Mouse (Mus musculus): ENCODE measurements around the gene Dgkd.

The Dgkd gene

DNA sequence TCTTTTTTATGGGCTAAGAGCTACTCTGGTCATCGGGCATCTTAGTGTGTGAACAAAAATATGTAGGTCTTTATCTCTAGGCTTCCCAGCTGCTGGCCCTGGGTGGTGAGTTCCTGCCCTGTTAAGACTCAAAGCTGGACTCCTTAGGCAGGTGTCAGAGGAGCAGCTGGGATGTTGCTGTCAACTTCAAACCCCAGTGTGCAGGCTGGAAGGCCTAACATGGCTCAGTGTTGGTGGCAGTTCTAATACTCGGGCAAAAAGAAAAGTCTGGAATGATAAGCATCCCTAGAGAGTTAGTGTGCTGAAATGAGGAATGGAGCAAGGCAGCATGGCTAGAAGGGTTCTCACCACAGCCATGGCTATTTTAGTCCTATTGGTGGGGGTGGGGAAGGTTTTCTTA, 27.8 kb downstream of the Dgkd start:
- no peak for DNase-seq (ENCODE audit: extremely low spot score)

DNA sequence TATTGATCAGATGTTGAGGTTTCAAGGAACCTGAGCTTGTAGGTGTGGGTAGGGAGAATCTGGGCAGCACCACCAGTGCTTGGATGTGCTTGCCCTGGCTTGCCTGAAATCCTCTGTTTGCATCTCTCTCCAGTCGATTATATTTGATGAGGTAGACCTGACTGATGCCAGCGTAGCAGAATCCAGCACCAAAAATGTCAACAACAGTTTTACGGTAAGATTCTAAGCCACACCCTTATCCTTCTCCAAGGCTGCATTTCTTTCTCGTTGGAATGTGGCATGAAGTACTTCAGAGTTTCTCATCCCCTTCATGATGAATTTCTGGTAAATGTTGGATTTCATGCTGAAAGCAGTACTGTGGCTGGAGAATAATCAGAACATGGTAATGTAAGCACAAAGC, 28.6 kb downstream of the Dgkd start:
- DNase-seq (ENCODE audit: extremely low spot score), result no peak

DNA sequence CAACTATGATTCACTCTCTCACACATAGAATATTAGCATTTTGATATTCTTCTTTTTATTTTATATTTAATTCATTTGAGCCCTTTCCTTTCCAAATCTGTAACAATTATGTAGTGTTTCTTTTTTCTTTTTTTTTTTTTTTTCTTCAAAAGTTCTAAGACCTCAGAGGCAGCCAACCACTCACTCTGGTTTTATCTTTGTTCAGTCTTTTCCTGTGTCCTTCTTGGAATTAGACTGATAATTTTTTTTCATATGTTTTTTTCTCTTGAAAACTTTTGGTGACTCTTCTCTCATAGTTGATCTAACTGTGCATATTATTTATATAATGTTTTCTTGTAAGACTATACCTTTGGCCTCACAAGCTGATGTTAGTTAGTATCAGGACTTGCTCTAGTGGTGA, 29.5 kb downstream of the Dgkd start:
- no peak for DNase-seq (ENCODE audit: extremely low spot score)

DNA sequence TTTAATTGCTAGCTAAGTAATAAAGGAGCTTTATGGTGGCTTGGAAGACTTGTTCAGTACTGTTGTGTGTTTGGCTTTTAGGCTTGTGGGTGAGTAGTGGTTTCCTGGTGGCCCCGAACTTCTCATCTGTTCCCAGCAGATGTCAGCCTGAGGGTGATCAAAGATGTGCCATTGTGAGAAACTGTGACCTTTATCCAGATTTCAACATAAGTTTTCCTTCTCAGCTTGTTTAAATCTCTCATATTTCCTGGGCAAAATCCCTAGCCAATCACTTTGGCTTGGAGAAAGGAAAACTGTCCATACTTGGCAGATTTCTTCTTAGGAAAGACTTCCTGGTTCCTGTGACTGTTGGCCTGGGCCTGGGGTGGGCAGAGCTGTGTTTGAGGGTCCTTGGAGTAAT, 37.9 kb downstream of the Dgkd start:
- DNase-seq (ENCODE audit: extremely low spot score), result no peak

DNA sequence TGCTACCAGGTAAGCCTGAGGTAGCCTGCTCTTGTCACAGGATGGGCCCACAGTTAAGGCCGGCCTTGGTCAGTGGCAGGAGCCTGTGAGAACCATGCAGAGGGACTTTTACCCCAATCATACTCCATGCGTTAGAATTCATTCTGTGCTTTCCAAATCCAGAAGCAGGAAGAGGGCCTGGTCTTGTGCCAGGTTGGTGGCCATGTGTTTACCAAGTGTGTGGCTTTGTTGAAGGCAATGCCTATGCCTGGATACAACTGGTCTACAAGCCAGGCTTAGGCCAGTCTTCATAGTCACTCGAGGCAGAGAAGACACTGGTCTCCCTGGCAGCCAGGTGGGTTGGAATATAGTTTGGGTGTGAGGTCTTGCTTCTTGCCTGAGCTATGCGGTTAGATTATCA, 38.5 kb downstream of the Dgkd start:
- DNase-seq (ENCODE audit: extremely low spot score), result no peak

DNA sequence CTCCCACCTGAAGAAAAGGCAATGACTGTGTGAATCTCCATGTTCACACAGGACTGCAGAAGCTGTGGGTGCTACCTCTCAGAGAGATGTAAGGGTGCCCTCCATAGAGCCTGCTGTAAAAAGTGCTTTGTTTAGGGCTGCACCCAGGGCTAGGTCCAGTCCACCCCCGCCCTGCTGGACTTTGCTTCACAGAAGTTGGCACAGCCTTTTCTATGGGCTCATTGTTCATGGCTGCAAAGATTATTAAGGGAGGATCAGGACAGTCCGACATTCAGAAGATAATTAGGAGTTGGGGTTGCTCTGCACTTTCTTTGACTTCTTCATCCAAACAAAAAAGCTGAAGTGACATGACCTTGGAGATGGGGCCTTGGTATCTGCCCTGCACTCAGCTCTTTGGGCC, 39.4 kb downstream of the Dgkd start:
- DNase-seq (ENCODE audit: extremely low spot score), result no peak

DNA sequence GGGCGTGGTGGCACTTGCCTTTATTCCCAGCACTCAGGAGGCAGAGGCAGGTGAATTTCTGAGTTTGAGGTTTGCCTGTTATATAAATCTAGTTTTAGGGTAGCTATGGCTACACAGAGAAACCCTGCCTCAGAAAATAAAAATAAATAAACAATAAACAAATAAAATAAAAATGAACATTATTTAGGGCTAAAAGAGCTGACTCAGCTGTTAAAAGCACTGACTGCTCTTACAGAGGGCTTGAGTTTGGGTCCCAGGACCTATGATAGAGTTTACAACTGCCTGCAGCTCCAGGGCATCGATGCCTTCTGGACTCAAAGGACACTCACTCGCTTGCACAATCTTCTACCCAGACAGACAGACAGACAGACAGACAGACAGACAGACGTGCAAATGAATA, 40.3 kb downstream of the Dgkd start:
- DNase-seq (ENCODE audit: extremely low spot score), result no peak

DNA sequence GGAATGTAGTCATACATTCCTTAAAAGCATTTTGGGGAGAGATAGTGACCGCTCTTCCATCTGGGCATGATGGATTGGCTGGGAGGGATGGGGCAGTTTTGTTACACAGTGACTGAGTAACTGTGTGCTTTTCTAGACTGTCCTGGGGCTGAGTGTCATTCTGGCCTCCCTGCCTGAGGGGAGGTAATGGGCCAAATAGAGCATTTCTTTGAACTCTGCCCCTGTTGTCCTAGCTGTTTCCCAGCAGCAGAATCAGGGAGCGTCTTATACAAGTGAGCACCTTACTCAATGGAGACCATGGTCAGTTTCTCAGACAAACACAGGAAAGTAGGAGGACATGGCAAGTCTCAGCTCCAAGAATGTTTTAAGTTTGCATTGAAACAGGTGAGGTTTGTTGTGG, 43.8 kb downstream of the Dgkd start:
- no peak for DNase-seq (ENCODE audit: extremely low spot score)

DNA sequence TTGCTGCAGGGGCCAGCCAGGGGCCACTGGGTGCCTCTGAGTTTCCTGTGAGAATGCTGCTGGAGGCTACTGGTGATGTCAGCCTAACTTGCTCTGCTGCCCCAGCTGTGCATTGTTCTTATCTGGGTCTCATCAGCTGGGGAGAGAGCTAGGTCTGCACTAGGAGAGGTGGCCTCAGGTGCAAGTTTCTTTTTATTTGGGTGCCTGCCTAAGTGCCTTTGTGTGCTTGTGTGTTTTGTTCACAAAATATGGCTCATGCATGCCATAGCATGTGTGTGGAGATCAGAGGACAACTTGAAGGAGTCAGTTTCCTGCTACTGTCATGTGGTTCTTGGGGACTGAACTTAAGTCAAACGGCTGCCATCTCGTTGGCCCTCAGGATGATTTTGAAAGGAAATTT, 46.6 kb downstream of the Dgkd start:
- no peak for DNase-seq (ENCODE audit: extremely low spot score)

DNA sequence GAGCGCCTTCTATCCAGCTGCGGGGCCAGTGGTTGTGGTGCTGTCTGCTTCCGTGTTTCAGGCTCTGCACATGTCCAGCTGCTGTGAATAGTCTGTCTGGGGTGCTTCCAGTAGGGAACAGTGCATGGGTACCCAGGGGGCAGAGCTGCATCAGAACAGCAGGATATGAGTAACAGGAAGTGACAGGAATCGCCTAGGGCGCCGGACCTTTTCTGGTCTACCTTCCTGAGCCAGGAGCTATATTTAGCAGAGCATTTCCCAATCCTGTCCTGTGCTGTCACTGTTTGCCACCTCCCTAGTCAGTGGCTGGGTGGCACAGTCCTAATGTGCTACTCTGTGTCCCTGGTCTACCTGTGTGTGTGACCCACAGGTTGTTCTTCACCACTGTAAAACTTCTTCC, 47.9 kb downstream of the Dgkd start:
- DNase-seq (ENCODE audit: extremely low spot score), result no peak

DNA sequence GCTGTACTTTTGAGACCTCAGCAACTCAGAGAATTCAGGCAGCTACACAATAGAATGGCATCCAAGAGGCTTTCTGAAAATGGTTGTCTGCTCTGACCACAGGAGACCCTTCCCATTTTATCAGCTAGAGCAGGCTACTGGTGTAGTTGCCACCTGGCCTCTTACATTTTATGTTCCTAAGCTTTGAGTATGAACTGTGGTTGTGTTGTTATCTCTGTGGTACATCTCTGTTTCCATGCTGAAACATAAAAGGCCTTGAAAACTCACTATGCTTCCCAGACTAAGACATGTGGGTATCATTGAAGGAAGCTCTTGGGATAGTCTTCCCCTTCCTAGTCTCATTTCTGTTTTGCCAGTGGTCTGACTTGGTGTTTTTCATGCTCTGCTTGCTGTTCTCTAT, 49.1 kb downstream of the Dgkd start:
- no peak for DNase-seq (ENCODE audit: extremely low spot score)

DNA sequence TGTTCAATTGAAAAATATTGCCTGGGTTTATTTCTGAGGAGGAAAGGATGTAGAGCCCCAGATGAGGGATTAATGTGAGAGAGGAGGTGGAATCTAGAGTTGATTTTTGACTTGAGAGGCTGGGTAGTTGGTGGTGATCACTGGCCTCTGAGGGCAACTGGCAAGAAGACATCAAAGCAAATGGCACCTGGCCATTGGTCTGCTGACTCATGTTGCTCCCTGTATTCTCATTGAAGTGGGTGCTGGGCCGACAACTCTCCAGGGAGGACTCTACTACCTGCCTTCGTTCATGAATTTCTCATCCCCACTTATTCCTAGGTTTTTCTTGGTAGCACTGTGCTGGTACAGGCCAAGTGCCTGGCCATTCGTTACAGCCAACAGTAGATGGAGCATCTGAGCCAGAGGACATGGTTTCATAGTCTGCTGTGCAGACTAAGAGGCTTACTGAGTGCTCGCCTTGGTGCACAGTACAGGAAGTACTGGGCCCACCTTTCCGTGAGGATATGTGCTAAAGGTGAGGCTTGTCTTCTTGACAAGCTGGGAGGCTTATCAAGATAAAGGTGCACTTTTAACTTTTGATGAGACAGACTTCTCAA, 53.4 kb downstream of the Dgkd start:
- DNase-seq (ENCODE audit: extremely low spot score), result no peak

DNA sequence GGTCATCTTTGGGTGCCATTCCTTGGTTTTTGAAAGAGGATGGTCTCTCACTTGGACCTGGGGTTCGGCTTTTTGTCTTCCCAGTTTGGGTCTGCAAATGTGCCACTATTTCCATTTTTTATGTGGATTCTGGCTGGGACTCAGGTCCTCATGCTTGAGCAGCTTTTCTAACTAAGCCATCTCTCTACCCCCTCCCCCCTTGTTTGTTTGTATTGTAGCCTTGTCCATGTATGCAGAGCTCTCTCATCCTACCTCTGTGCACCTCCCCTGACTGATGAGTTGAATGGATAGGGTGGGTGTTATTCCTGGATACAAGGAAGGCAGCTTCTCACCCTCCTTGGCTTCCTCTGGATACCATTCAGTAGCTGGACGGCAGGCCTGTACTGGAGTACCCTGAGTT, 54.9 kb downstream of the Dgkd start:
- no peak for DNase-seq (ENCODE audit: extremely low spot score)

DNA sequence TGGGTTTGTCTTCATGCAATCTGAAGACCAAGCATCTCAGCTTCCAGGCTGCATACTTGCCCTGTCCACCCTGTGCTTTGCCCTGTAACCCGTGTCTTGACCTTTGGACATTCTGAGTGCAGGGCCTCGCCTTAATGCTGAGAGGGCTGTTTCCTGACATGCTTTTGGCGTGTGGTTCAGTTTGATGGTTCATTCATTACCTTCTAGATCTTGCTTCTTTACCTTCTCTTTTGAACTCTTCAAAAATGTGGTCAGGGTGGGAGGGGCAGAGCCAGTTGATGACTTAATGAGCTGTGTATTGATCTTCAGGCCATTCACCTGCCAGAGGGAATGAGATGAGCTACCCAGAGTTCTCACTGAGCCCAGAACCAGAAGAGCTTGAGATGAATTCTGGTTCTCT, 55.6 kb downstream of the Dgkd start:
- DNase-seq (ENCODE audit: extremely low spot score), result no peak

DNA sequence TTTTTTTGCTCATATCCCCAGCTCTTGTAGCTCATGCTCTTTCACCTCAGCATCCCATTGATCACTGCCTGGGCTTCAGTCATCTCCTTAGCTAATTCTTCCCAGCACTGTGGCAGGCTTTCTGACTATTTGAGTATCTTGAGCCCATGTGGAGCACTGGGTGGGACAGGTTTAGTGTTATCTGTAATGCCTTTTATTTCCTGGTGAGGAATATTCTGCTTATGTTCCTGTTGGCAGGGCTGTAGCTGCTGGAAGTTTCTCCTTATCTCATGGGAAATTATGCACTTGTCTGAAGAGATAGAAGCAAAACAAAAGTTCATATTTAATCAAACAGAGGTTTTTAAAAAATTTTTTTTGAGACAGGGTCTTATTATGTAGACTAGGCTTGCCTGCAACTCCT, 56.5 kb downstream of the Dgkd start:
- no peak for DNase-seq (ENCODE audit: extremely low spot score)

DNA sequence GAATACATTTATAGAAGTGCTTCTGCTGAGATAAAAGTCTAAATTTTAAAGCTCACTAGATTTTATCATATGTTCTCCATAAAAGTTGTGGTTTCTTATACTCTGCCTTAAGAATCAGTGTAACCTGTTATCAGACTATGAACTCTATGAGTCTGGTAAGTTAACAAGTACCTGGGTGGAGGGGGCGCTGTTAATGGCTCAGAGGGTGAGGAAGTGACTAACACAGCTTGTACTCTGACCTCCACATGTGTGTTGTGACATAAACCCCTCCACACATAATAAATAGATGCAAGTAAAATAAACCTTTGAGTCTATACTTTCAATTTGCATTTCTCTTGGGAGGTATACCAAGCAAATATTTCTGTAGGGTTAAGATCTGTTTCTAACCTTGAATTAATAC, 57.3 kb downstream of the Dgkd start:
- no peak for DNase-seq (ENCODE audit: extremely low spot score)

DNA sequence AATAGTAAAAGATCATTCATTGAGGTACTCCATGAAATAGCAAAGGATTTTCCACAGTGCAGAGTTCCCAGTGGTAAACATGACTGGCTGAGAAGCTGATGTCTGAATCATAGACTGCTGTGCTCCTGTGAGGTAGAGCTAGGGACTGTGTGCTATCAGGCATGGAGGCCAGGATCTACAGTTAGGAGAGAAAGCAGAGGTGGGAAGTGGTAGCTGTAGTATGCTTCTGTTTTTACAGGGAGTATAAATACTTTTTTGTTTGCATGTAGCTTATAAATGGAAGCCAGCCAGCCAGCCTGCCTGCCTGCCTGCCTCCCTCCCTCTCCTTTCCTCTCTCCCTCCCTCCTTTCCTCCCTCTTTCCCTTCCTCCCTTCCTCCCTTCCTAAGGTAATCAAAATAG, 60.3 kb downstream of the Dgkd start:
- DNase-seq (ENCODE audit: extremely low spot score), result no peak

DNA sequence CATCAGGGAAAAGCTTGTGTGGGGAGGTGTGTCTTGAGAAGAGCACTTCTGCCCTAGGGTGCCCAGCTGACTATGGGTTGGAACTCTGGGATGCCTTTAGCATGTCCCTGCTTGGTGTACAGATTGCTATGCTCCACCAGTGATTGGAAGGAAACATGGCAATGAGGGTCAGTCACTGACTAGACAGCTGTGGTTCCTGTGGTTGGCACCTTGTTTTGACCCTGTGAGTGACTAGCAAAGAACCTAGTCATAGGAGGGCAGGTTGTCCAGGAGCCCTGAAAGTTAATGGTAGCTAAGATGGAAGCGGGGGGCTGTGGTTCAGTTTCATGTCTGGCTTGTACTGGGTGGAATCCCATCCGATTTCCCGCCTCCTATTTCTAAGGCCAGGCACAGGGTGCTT, 64.3 kb downstream of the Dgkd start:
- no peak for DNase-seq (ENCODE audit: extremely low spot score)

DNA sequence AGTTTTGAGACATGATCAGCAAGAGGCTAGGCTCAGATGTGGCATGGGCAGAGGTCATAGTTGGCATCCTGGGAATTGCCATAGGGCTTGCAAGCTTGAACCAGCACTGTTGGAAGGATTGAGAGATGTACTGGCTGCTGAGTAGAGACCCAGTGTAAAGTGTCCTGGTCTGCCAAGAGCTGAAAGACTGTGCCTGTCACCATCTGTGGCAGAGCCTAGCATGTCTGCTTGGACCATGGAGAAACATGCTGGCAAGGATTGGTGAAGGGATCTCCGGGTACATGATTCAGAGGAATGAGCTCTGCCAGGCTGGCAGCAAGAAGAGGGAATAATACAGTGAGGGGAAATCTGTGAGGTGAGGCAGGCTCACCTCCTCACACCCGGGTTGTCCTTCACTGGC, 65.0 kb downstream of the Dgkd start:
- DNase-seq (ENCODE audit: extremely low spot score), result no peak

DNA sequence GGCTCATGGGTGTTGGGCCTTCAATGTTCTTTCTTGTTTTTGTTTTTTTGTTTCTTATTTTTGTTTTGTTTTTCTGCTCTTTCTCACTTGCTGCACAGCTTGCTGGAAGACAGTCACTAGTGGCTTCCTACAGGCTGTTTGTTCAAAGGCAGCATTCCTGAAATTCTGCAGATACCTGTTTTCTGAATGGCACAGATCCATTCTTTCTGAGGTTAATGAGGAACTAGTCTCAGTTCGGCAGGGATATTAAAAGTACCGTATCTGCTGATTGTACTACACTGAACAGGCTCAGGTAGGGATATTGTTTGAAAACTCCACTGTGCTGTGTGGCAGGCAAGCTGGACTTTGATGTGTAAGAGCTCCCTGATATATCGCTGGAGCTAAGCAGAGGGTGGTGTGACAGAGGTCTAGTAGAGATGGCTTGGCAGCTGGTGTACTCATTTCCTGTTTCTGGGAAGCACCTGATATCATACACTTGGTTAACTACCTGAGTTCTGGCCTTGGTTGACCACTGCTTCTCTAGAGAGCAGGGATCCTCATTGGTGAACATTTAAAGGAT, 67.0 kb downstream of the Dgkd start:
- no peak for DNase-seq (ENCODE audit: extremely low spot score)

DNA sequence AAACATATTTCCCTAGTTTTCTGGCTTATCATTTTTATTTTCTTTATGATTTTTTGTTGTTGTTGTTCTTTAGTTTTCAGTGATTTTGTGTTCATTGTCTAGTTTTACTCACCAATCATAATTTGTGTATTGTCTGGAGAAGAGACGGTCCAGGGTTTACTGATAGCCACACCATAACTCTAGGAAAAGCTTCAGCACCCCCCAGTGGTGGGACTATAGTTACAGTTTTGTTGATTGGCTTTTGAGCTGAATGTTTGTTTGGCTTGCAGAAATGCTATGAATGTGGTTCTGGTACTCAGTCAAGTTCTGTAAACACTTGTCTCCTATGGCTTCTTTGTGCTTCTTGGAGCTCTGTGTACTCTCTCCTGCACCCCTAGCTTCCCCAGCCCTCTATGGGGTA, 69.6 kb downstream of the Dgkd start:
- no peak for DNase-seq (ENCODE audit: extremely low spot score)

DNA sequence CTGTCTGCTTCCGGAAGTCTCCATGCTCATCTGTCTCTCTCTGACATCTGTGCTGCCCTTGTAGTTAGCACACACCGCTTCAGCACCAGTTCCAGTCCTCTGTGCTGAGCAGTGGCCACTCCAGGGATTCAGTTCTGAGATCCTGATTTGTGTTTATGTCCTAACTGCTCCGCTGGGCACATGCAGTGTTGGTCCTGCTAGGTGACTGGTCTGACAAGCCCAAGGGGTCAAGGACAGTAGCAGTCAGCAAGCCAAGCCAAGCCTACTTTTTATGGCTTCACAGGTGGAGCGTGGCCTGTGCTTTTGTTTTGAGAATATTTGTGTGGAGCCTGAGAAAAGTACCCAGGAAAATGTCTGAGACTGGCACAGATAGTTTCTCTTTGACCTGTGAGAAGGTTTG, 71.8 kb downstream of the Dgkd start:
- DNase-seq (ENCODE audit: extremely low spot score), result no peak

DNA sequence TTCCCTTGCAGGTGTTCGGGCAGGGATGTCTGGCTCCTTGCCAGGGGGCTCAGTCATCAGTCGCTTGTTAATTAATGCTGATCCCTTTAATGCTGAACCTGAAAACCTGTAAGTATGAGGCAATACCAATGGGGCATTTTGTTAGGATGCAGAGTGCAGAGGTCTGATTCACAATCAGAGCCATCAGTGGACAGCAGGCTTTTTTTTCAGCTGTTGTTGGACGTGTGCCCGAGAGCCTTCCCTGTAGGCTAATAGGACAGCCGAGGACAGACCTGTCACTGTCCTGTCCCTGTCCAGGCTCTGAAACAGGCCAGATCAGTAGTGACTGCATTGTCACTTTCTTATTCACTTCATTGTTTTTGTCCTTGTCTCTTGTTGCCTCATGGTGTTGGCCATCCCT, 76.6 kb downstream of the Dgkd start:
- DNase-seq (ENCODE audit: extremely low spot score), result no peak

DNA sequence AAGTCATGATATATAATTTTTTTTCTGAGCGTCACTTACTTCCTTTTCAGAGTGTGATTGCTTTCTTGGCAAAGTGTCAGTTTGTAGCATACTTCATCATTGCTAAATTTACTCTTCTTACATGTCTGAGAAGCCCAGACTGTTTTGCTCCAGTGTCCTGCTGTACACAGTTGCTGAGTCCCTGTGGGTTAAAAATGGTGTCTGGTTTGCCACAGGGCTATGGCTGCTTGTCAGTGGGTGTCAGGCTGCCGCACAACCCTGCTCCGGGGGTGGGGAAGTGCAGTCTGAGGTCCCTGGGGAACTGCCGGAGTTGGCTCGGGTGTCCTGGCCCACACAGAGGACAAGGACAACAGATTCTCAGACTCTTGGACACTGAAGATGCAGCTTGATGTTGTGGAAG, 80.0 kb downstream of the Dgkd start:
- DNase-seq (ENCODE audit: extremely low spot score), result no peak

DNA sequence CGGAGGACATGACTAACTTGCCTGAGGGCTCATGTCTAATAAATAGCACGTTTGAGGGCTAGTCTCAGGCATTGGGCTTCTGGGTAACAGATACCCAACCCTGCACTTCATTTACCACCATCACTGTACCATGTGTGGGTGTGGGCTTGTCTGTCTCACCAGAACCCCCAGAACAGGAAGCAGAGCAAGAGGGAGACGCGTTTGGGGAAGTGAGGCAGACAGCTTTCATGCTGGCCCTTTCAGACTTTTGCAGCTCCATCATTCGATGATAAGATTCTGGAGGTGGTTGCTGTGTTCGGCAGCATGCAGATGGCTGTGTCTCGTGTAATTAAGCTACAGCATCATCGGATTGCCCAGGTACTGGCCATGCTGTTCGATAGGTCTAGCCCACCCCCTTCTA, 82.0 kb downstream of the Dgkd start:
- no peak for DNase-seq (ENCODE audit: extremely low spot score)

Measured in embryo, embryonic 9.5 days (tissue).